Mouse (Mus musculus): ENCODE data around the gene Iqcd. TPM values are rescaled to one million over a fixed set of nuclear protein-coding genes. Genes with fewer than 3 reads are reported as not detected.

The Iqcd gene
- total RNA-seq, 4 experiments from 2014 or later: not detected

Other genes starting within 250 kb of the Iqcd start
- not detected for gene Lhx5, start 157.3 kb upstream of the Iqcd start, total RNA-seq (2022)
- gene Sdsl, start 116.2 kb upstream of the Iqcd start, total RNA-seq (2022): under 1 TPM; 0.32 to 0.73 (median 0.66) TPM
- gene Sds, start 112.5 kb upstream of the Iqcd start, total RNA-seq (2022): under 1 TPM; 0.45 to 0.99 (median 0.60) TPM
- gene Plbd2, start 85.4 kb upstream of the Iqcd start, total RNA-seq (2022): 10 to 100 TPM; 40.5 to 44.7 (median 42.1) TPM
- 10 to 100 TPM in 1 of 4 experiments, 1 to 10 TPM in 3; 6.0 to 10.7 (median 6.5) TPM for gene Slc8b1, start 77.8 kb upstream of the Iqcd start, total RNA-seq (2022)
- gene Tpcn1, start 343 bp upstream of the Iqcd start, total RNA-seq (2022): 10 to 100 TPM; 39.3 to 42.7 (median 41.5) TPM
- 1 to 10 TPM; 4.9 to 8.3 (median 6.4) TPM for gene Rita1, start 23.6 kb downstream of the Iqcd start, total RNA-seq (2022)
- 10 to 100 TPM; 16.7 to 19.7 (median 17.3) TPM for gene Ddx54, start 23.7 kb downstream of the Iqcd start, total RNA-seq (2022)
- gene Cfap73, start 45.2 kb downstream of the Iqcd start, total RNA-seq (2022): not detected
- not detected for gene Rasal1, start 59.8 kb downstream of the Iqcd start, total RNA-seq (2022)
- gene Dtx1, start 122.9 kb downstream of the Iqcd start, total RNA-seq (2022): 1 to 10 TPM in 1 of 4 experiments, under 1 TPM in 3; 0.22 to 1.3 (median 0.31) TPM
- under 1 TPM in 2 of 4 experiments, not detected in 2; 0.07 to 0.16 TPM for gene Oas2, start 160.8 kb downstream of the Iqcd start, total RNA-seq (2022)
- not detected for gene Oas3, start 188.6 kb downstream of the Iqcd start, total RNA-seq (2022)
- not detected for gene Oas1e, start 206.5 kb downstream of the Iqcd start, total RNA-seq (2022)
- gene Oas1c, start 223.5 kb downstream of the Iqcd start, total RNA-seq (2022): under 1 TPM in 2 of 4 experiments, not detected in 2; 0.21 to 0.27 TPM

Measured in gastrocnemius, adult 8-10 months (tissue).